Mouse (Mus musculus) erythroblast, embryonic 14.5 days (primary cell): ENCODE results near the gene Etv3.

Experiments used
- GATA1 ChIP-seq: IDR thresholded peaks from 2 replicates; pipeline ENCODE4 v1.6.1; 2012; ENCODE audit warnings: low read length, inconsistent platforms, mixed read lengths
- TAL1 ChIP-seq: IDR thresholded peaks from 3 replicates; pipeline ENCODE4 v1.6.1; 2012; ENCODE audit warnings: low read length, inconsistent platforms, mixed read lengths

DNA sequence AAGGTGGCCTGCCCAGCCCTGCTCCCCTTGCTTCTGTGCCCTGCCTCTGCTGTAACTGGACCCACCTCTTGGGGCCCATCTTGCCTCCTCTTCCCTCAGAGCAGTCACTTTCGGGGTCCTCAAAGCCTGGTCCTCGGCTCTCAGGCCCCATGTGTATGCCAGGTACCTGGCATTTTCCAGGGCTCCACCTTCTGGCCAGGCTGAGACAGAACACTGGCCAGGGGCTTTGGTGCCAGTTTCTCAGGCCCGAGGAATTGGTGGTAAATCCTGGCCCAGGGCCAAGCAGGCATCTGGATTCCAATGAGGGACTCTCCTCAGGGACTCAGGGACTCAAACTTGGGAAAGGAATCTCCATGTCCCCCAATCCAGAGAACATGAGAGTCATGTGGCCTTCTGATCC lies 34.9 kb downstream of the Etv3 start:
- TF ChIP-seq GATA1: no peak
- TF ChIP-seq TAL1: no peak
